Mouse (Mus musculus): ENCODE measurements at regions not wholly inside any gene's neighbourhood (a gene's known extent, or its start where the extent isn't known, plus 50 kb on each side); places are given as distances from the start of the nearest gene placed in this dataset.
"Not testable (repeated sequence)": the region's sequence is repeated elsewhere in the genome, so short reads cannot be mapped to it uniquely, and the experiment has no call there.

GRCm38 (mm10) chr2:71597956-71598355, 51.4 kb upstream of the Dlx2 start:
- no peak for DNase-seq

GRCm38 (mm10) chr2:71598368-71598767, 51.8 kb upstream of the Dlx2 start:
- DNase-seq = peak; percentile 8 to 37

- peak; percentile 85 to 87 for DNase-seq
These were observed 52.2 kb upstream of the Dlx2 start for GRCm38 (mm10) chr2:71598778-71599177.

- no peak for DNase-seq
These were observed 53.7 kb upstream of the Dlx2 start for GRCm38 (mm10) chr2:71600213-71600612.

GRCm38 (mm10) chr2:71600999-71601398, 54.4 kb upstream of the Dlx2 start:
- no peak for DNase-seq

- not testable (repeated sequence) for DNase-seq
These were observed 57.2 kb upstream of the Dlx2 start for GRCm38 (mm10) chr2:71603796-71604195.

GRCm38 (mm10) chr2:71605606-71606005, 59.1 kb upstream of the Dlx2 start:
- DNase-seq = no peak

- DNase-seq = no peak
These were observed 60.5 kb upstream of the Dlx2 start for GRCm38 (mm10) chr2:71607087-71607502.

- no peak for DNase-seq
These were observed 66.7 kb upstream of the Dlx2 start for GRCm38 (mm10) chr2:71613216-71613615.

GRCm38 (mm10) chr2:71616526-71616925, 70.0 kb upstream of the Dlx2 start:
- DNase-seq = no peak

GRCm38 (mm10) chr2:71621458-71621857, 74.9 kb upstream of the Dlx2 start:
- no peak for DNase-seq

- no peak for DNase-seq
These were observed 76.1 kb upstream of the Dlx2 start for GRCm38 (mm10) chr2:71622532-71623099.

GRCm38 (mm10) chr2:71623134-71623533, 76.6 kb upstream of the Dlx2 start:
- DNase-seq = no peak

GRCm38 (mm10) chr2:71625298-71625902, 78.8 kb upstream of the Dlx2 start:
- no peak for DNase-seq

- DNase-seq = no peak
These were observed 79.8 kb upstream of the Dlx2 start for GRCm38 (mm10) chr2:71626404-71626803.

- DNase-seq = no peak
These were observed 80.7 kb upstream of the Dlx2 start for GRCm38 (mm10) chr2:71627097-71627755.

- DNase-seq = no peak
These were observed 82.3 kb upstream of the Dlx2 start for GRCm38 (mm10) chr2:71628821-71629220.

- DNase-seq = peak in 1 of 2 experiments; percentile 7
These were observed 83.0 kb upstream of the Dlx2 start for GRCm38 (mm10) chr2:71629301-71630142.

GRCm38 (mm10) chr2:71630143-71630463, 83.5 kb upstream of the Dlx2 start:
- no peak for DNase-seq

- DNase-seq = no peak
These were observed 86.9 kb upstream of the Dlx2 start for GRCm38 (mm10) chr2:71633471-71633870.

- no peak for DNase-seq
These were observed 87.9 kb upstream of the Dlx2 start for GRCm38 (mm10) chr2:71634471-71634870.

- no peak for DNase-seq
These were observed 89.6 kb upstream of the Dlx2 start for GRCm38 (mm10) chr2:71636134-71636533.

- no peak for DNase-seq
These were observed 90.0 kb upstream of the Dlx2 start for GRCm38 (mm10) chr2:71636590-71636989.

GRCm38 (mm10) chr2:71640251-71640650, 93.7 kb upstream of the Dlx2 start:
- no peak for DNase-seq

All from B cell, adult 2 months (primary cell).